Mouse (Mus musculus): Measurements from ENCODE around the gene Ubr2. TPM values are rescaled to one million over a fixed set of nuclear protein-coding genes. Genes with fewer than 3 reads are reported as not detected.
A peak's percentile ranks its signal among the peaks of the same experiment; 100 is the strongest.

The Ubr2 gene
- polyA plus RNA-seq, 1 experiment from 2014 or later: 23.4 TPM

GRCm38 (mm10) chr17:46885910-46886643, 124.3 kb downstream of the Ubr2 start:
- H3K27me3 ChIP-seq: no peaks in the 10 kb centered on the region; the same call in 1 of the 2 replicates
- no peaks in the 10 kb centered on the region for H3K9me3 ChIP-seq
- H3K9ac ChIP-seq (replicated peaks): 0 out of 2 replicates have a peak overlapping the region, but pooled peaks have one; percentile 20
- WGBS: 56% methylated on average over 17 of the region's 17 CpGs
- no peaks in the 10 kb centered on the region for H3K36me3 ChIP-seq
- no peak overlapping the region for H3K4me3 ChIP-seq
- no peak for ATAC-seq (ENCODE audit: low FRiP score, low read depth)
- no peak overlapping the region for H3K4me2 ChIP-seq (replicated peaks)
- H3K27ac ChIP-seq (replicated peaks): no peak overlapping the region
- H3K4me1 ChIP-seq: peaks cover 13% of the 10 kb centered on the region; the same call in 1 of the 2 replicates

GRCm38 (mm10) chr17:46885218-46885909, 125.0 kb downstream of the Ubr2 start:
- WGBS: 83% methylated on average over 11 of the region's 11 CpGs
- no peak for ATAC-seq (ENCODE audit: low FRiP score, low read depth)
- no peak overlapping the region for H3K9ac ChIP-seq (replicated peaks)

GRCm38 (mm10) chr17:46884766-46885165, 125.6 kb downstream of the Ubr2 start:
- no peak for ATAC-seq (ENCODE audit: low FRiP score, low read depth)
- 95% methylated on average over 6 of the region's 6 CpGs for WGBS
- H3K4me1 ChIP-seq: peaks cover 12% of the 10 kb centered on the region; the same call in 1 of the 2 replicates
- H3K27ac ChIP-seq (replicated peaks): no peak overlapping the region
- H3K9me3 ChIP-seq: no peaks in the 10 kb centered on the region
- no peak overlapping the region for H3K4me2 ChIP-seq (replicated peaks)
- H3K9ac ChIP-seq (replicated peaks): no peak overlapping the region
- H3K27me3 ChIP-seq: no peaks in the 10 kb centered on the region; the same call in 1 of the 2 replicates
- no peak overlapping the region for H3K4me3 ChIP-seq
- H3K36me3 ChIP-seq: no peaks in the 10 kb centered on the region

More at GRCm38 (mm10) chr17:46885218-46885909, 125.0 kb downstream of the Ubr2 start:
- no peaks in the 10 kb centered on the region; the same call in 1 of the 2 replicates for H3K27me3 ChIP-seq
- H3K4me1 ChIP-seq: peaks cover 12% of the 10 kb centered on the region; the same call in 1 of the 2 replicates
- no peak overlapping the region for H3K27ac ChIP-seq (replicated peaks)
- H3K4me2 ChIP-seq (replicated peaks): no peak overlapping the region
- H3K9me3 ChIP-seq: no peaks in the 10 kb centered on the region
- no peak overlapping the region for H3K4me3 ChIP-seq
- H3K36me3 ChIP-seq: no peaks in the 10 kb centered on the region

- no peak overlapping the region for H3K4me3 ChIP-seq
- 0 out of 2 replicates have a peak, but pooled peaks cover 6% of the 10 kb centered on the region for H3K4me1 ChIP-seq
- H3K27ac ChIP-seq (replicated peaks): no peak overlapping the region
- H3K36me3 ChIP-seq: no peaks in the 10 kb centered on the region
- 94% methylated on average over 9 of the region's 9 CpGs for WGBS
- ATAC-seq (ENCODE audit: low FRiP score, low read depth): no peak
- no peaks in the 10 kb centered on the region for H3K9me3 ChIP-seq
- H3K9ac ChIP-seq (replicated peaks): no peak overlapping the region
- no peak overlapping the region for H3K4me2 ChIP-seq (replicated peaks)
- no peaks in the 10 kb centered on the region; the same call in 1 of the 2 replicates for H3K27me3 ChIP-seq
These were observed 127.2 kb downstream of the Ubr2 start for GRCm38 (mm10) chr17:46883107-46883506.

- no peak overlapping the region for H3K9ac ChIP-seq (replicated peaks)
- no peaks in the 10 kb centered on the region; the same call in 1 of the 2 replicates for H3K27me3 ChIP-seq
- H3K4me2 ChIP-seq (replicated peaks): no peak overlapping the region
- H3K4me3 ChIP-seq: no peak overlapping the region
- no peak overlapping the region for H3K27ac ChIP-seq (replicated peaks)
- H3K36me3 ChIP-seq: no peaks in the 10 kb centered on the region
- no peak for ATAC-seq (ENCODE audit: low FRiP score, low read depth)
- 0 out of 2 replicates have a peak, but pooled peaks cover 6% of the 10 kb centered on the region for H3K4me1 ChIP-seq
- WGBS: 90% methylated on average over 6 of the region's 6 CpGs
- no peaks in the 10 kb centered on the region for H3K9me3 ChIP-seq
These were observed 128.6 kb downstream of the Ubr2 start for GRCm38 (mm10) chr17:46881728-46882127.

GRCm38 (mm10) chr17:46880322-46880721, 130.0 kb downstream of the Ubr2 start:
- no peak overlapping the region for H3K4me3 ChIP-seq
- H3K9ac ChIP-seq (replicated peaks): no peak overlapping the region
- H3K27ac ChIP-seq (replicated peaks): no peak overlapping the region
- no peaks in the 10 kb centered on the region for H3K9me3 ChIP-seq
- H3K36me3 ChIP-seq: no peaks in the 10 kb centered on the region
- no peak for ATAC-seq (ENCODE audit: low FRiP score, low read depth)
- no peaks in the 10 kb centered on the region; the same call in 1 of the 2 replicates for H3K27me3 ChIP-seq
- no peak overlapping the region for H3K4me2 ChIP-seq (replicated peaks)
- 83% methylated on average over 2 of the region's 2 CpGs for WGBS
- no peaks in the 10 kb centered on the region for H3K4me1 ChIP-seq

GRCm38 (mm10) chr17:46879841-46880311, 130.5 kb downstream of the Ubr2 start:
- ATAC-seq (ENCODE audit: low FRiP score, low read depth): no peak
- Histone ChIP-seq H3K4me3 (no peak overlapping the region), H3K27ac (replicated peaks) (no peak overlapping the region), H3K27me3 (no peaks in the 10 kb centered on the region; the same call in 1 of the 2 replicates), H3K4me2 (replicated peaks) (no peak overlapping the region), H3K4me1 (no peaks in the 10 kb centered on the region), H3K36me3 (no peaks in the 10 kb centered on the region), H3K9me3 (no peaks in the 10 kb centered on the region), H3K9ac (replicated peaks) (no peak overlapping the region)
- 75% methylated on average over 14 of the region's 14 CpGs for WGBS

Other genes starting within 250 kb of the Ubr2 start
- 0.55 and 0.65 TPM in 2 replicates for gene Ptcra, start 246.8 kb downstream of the Ubr2 start, polyA plus RNA-seq (2016; fragmentation: Nextera tagmentation; extraction: Ambion mirVana)
- gene 2310039H08Rik, start 237.9 kb downstream of the Ubr2 start, polyA plus RNA-seq (2016; fragmentation: Nextera tagmentation; extraction: Ambion mirVana): 48.5 and 55.0 TPM in 2 replicates
- gene Rpl7l1, start 227.9 kb downstream of the Ubr2 start, polyA plus RNA-seq (2016; fragmentation: Nextera tagmentation; extraction: Ambion mirVana): 150 and 161 TPM in 2 replicates
- 7.8 and 7.9 TPM in 2 replicates for gene Bicral, start 152.1 kb downstream of the Ubr2 start, polyA plus RNA-seq (2016; fragmentation: Nextera tagmentation; extraction: Ambion mirVana)
- gene Tbcc, start 119.9 kb downstream of the Ubr2 start, polyA plus RNA-seq (2016; fragmentation: Nextera tagmentation; extraction: Ambion mirVana): 68.4 and 75.1 TPM in 2 replicates
- not detected in 2 replicates for gene Prph2, start 100.1 kb downstream of the Ubr2 start, polyA plus RNA-seq (2016; fragmentation: Nextera tagmentation; extraction: Ambion mirVana)